Mouse (Mus musculus) embryonic facial prominence, embryonic 15.5 days (tissue): Measurements from ENCODE around the gene Gm20388. TPM values are rescaled to one million over a fixed set of nuclear protein-coding genes. Genes with fewer than 3 reads are reported as not detected.

Source experiments
- ATAC-seq: fragments of 200-750 bp; cut with Nextera tagmentation; 2 replicates; pipeline ENCODE4 v1.8.0; 2017; ENCODE audit warnings: low read depth, moderate TSS enrichment; ENCODE audit not compliant: insufficient number of reproducible peaks, low FRiP score, low TSS enrichment
- H3K27ac ChIP-seq: fragments of 300-500 bp; sonication (generic); replicated peaks from 2 replicates; pipeline ENCODE4 v1.5.1; 2015; ENCODE audit warnings: mild to moderate bottlenecking, inconsistent platforms
- H3K27me3 ChIP-seq: fragments of 300-500 bp; sonication (generic); 2 replicates; pipeline ENCODE4 v1.6.1; 2015; ENCODE audit warnings: inconsistent platforms
- H3K36me3 ChIP-seq: fragments of 300-500 bp; sonication (generic); 2 replicates; pipeline ENCODE4 v1.6.1; 2015; ENCODE audit warnings: mild to moderate bottlenecking, inconsistent platforms
- H3K4me1 ChIP-seq: fragments of 300-500 bp; sonication (generic); 2 replicates; pipeline ENCODE4 v1.6.1; 2015; ENCODE audit warnings: inconsistent platforms
- H3K4me2 ChIP-seq: fragments of 300-500 bp; sonication (generic); replicated peaks from 2 replicates; pipeline ENCODE4 v1.6.1; 2015; ENCODE audit warnings: mild to moderate bottlenecking, inconsistent platforms
- H3K4me3 ChIP-seq: fragments of 300-500 bp; sonication (generic); replicated peaks from 2 replicates; pipeline ENCODE4 v1.5.1; 2015; ENCODE audit warnings: mild to moderate bottlenecking, inconsistent platforms
- H3K9ac ChIP-seq: fragments of 300-500 bp; sonication (generic); 2 replicates; pipeline ENCODE4 v1.6.1; 2015; ENCODE audit warnings: inconsistent platforms
- H3K9me3 ChIP-seq: fragments of 300-500 bp; sonication (generic); replicated peaks from 2 replicates; pipeline ENCODE4 v1.6.1; 2016; ENCODE audit warnings: inconsistent platforms
- WGBS: fragments of 180-500 bp; shearing (Covaris S2); methylation state at CpG from one replicate; pipeline ENCODE4 v1.1.7; 2015; 5-methylcytosine and 5-hydroxymethylcytosine counted together
- polyA plus RNA-seq: library from polyadenylated mRNA; unstranded; fragments of >200 nt; fragmentation: Nextera tagmentation; extraction: Ambion mirVana; gene quantifications from 2 replicates; pipeline ENCODE4 v1.2.1, GENCODE M21; 2015

Gene Gm20388
- polyA plus RNA-seq, 1 experiment from 2014 or later = 8.0 TPM

DNA sequence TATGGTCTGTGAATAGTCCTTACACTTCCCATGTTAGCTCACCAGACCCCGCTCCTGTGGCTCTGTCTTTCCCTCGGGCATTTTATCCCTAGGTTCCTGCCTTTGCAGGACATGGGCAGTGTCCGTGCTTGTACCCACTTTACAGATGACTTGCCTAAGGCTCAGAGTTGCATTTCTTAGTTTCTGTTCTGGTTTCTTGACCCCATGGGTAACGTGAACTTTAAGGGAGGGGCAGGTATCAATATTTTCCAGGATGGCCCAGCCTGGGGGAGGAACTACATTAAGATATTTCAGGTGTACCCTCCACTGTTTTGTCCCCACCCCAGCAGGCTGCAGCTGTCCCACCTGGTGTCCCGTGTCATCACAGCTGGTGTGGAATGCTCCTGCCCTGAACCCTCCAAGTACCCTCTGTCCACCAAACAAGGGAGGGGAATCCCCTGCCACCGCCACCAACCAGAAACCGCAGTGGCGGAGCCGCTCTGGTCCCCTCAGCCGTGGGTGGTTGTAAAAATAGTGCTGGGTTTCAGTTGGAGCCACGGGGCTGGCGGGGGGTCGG, 353.8 kb downstream of the Gm20388 start:
- Histone ChIP-seq H3K9me3 (no peaks in the 10 kb centered on the region), H3K36me3 (no peaks in the 10 kb centered on the region), H3K4me1 (peaks cover 93% of the 10 kb centered on the region), H3K27me3 (no peaks in the 10 kb centered on the region), H3K27ac (peak overlapping the region; percentile 91), H3K4me3 (peak overlapping the region; percentile 10; the same call in 1 of the 2 replicates), H3K4me2 (peak overlapping the region; percentile 47), H3K9ac (no peak overlapping the region)
- ATAC-seq = no peak; the same call in 1 of the 2 replicates
- 22% methylated on average over 13 of the region's 13 CpGs for WGBS

DNA sequence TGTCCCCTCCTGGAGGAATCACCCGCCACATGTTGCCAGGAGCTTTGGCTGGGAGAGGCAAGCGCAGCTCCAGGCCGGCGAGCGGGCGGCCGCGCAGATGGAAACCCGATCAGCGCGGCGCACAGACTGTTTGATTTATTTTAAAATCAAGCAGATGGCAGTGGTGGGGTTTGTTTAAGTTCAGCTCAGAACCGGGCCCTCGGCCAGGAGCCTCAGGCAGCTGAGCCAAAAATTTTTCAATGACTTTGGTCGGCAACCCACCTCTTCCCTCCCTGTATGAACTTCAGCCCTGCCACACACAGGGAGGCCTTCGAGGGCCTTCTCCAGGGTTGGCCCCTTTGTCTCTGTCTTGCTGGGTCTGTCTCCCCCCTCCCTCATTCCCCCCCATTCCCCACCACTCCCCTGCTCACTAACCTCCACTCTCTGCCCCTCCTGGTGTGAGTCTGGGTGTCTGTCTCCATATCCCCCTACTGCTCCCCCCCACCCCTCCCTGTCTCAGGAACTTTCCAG, 354.4 kb downstream of the Gm20388 start:
- WGBS = 2% methylated on average over 16 of the region's 16 CpGs

DNA sequence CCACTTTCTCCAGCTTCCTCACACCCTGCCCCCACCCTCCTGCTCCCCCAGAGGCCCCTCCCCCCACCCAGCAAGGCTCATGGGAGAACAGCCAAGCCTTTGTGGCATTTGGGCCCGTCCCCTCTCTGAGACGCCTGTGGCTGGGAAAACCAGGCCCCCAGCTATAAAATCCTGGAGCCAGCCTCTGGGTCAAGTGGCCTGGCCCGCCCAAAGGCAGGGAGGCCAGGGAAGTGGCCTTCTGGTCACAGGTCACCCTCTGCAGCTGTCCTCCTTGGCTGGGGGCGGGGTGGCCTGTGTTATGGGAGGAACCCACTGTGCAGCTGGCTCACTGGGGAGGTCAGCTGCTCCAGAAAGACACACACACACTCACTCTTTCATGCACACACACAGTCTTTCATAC, 354.8 kb downstream of the Gm20388 start:
- H3K27ac ChIP-seq = peak overlapping the region; percentile 91
- ATAC-seq = peak; percentile 55
- H3K4me3 ChIP-seq = no peak overlapping the region
- H3K36me3 ChIP-seq = no peaks in the 10 kb centered on the region
- H3K9me3 ChIP-seq = no peaks in the 10 kb centered on the region
- H3K27me3 ChIP-seq = no peaks in the 10 kb centered on the region
- H3K9ac ChIP-seq = no peak overlapping the region
- WGBS = 19% methylated on average over 4 of the region's 4 CpGs
- peak overlapping the region; percentile 47 for H3K4me2 ChIP-seq
- peaks cover 95% of the 10 kb centered on the region for H3K4me1 ChIP-seq

More for the DNA sequence above, 354.4 kb downstream of the Gm20388 start:
- Histone ChIP-seq H3K27me3 (no peaks in the 10 kb centered on the region), H3K4me1 (peaks cover 95% of the 10 kb centered on the region), H3K4me3 (peak overlapping the region; percentile 10; the same call in 1 of the 2 replicates), H3K9ac (no peak overlapping the region), H3K9me3 (no peaks in the 10 kb centered on the region), H3K27ac (peak overlapping the region; percentile 91), H3K36me3 (no peaks in the 10 kb centered on the region), H3K4me2 (peak overlapping the region; percentile 47)
- ATAC-seq = peak; percentile 83

DNA sequence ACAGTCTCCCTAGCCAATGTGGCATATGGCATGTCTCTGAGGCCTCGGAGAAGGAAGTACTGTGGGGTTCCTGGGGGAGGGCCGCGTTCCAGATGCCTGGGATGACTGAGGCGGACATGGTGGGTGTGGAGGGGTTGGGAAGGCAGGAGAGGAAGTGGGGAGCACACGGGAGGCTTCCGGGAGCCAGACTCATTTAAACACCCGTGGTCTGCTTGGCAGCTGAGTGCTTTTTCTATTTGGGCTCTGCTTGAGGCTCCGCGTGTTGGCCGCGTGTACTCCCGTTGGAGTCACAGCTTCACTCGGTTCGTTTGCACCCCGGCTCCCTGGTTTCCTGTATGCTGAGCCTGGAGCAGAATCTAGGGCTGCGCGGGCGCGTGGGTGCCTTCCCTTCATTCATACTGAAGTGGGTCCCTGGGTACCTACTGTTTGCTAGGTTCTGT, 357.9 kb downstream of the Gm20388 start:
- Histone ChIP-seq H3K27me3 (no peaks in the 10 kb centered on the region), H3K4me3 (no peak overlapping the region), H3K36me3 (no peaks in the 10 kb centered on the region), H3K4me2 (0 out of 2 replicates have a peak overlapping the region, but pooled peaks have one; percentile 12), H3K9ac (no peak overlapping the region), H3K4me1 (peaks cover 92% of the 10 kb centered on the region), H3K27ac (peak overlapping the region; percentile 81), H3K9me3 (no peaks in the 10 kb centered on the region)
- ATAC-seq = no peak
- WGBS = 32% methylated on average over 19 of the region's 19 CpGs

DNA sequence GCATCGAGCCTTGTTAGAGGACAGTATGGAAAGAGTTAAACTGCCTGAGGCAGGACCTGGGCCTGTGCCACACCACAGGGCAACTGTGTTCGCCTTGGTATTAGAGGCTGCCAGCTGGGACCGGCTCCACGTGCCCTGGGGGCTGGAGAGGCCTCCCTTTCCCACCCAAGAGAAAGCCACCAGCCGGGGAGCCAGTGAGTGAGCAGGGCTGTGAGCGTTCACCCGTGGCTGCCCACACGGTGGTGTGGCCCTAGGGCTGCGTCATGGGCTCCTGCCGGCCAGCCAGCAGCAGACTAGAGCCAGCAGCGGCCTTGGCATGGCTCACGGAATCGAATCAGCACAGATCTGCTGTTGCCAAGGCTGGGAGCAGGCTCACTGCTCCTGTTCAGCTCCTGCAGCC, 359.8 kb downstream of the Gm20388 start:
- Histone ChIP-seq H3K36me3 (no peaks in the 10 kb centered on the region), H3K4me2 (no peak overlapping the region), H3K4me1 (peaks cover 93% of the 10 kb centered on the region), H3K4me3 (no peak overlapping the region), H3K27ac (peak overlapping the region; percentile 39; the same call in 1 of the 2 replicates), H3K27me3 (no peaks in the 10 kb centered on the region), H3K9ac (no peak overlapping the region), H3K9me3 (no peaks in the 10 kb centered on the region)
- 36% methylated on average over 13 of the region's 13 CpGs for WGBS
- peak; percentile 37 for ATAC-seq

DNA sequence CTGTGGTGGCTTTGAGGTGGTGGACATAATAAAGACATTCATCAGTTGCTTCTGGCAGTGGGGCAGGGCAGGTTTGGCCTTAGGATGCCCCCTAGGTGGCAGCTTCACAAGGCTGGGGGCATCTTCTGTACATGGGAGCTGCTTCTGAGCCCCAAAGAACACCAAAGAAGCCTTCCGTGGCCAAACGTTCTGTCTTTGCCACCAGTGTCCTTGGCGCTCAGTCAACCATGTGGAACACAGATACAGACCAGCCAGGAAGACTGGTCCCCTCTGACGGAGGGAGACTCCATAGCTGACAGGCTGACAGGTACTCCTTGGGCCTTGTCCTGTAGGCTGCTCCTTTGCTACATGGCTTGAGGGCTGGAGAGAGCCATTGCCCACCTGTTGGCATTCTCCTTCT, 362.8 kb downstream of the Gm20388 start:
- Histone ChIP-seq H3K27me3 (no peaks in the 10 kb centered on the region), H3K36me3 (no peaks in the 10 kb centered on the region), H3K9me3 (no peaks in the 10 kb centered on the region), H3K4me2 (no peak overlapping the region), H3K27ac (no peak overlapping the region), H3K4me3 (no peak overlapping the region), H3K4me1 (peaks cover 93% of the 10 kb centered on the region), H3K9ac (no peak overlapping the region)
- ATAC-seq = no peak
- 67% methylated on average over 4 of the region's 4 CpGs for WGBS

DNA sequence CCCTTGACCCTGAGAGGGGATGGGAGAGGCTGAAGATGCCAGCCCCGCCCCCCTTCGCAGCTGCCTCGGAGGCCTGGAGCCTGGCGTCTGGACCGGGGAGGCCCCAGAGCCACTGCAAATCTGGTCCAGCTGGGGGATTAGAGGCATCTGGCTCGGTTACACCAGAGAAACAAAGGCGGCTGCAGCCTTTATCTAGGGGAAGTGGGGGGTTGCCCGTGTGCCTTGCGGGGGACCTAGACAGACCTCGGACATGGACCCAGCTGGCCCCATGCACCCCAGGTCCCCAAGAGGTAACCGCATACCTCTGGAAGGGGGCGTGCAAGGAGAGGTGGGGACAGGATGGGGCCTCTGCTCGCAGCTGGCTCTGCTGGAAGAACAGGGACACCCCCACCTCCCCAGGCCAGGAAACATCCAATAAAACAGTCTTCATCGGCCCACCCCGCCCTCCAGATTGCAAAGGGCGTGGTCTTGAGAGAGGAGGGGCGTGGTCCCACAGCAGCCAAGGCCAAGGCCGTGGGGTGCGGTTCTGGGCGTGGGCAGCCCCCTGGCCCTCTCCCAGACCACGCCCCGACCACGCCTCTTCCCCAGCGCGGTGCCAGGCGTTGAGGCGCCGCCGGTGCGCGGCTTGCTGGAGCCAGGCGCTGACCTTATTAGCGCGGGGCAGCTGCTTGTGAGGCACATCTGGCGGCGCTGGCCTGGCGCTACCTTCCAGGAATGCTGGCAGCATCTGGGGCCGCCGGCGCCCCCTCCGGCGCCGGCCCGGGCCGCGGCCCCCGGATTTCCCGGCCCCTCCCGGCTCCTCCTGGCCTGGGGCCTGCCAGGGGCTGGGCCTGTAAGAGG, 365.6 kb downstream of the Gm20388 start:
- Histone ChIP-seq H3K27ac (peak overlapping the region; percentile 95), H3K9ac (0 out of 2 replicates have a peak overlapping the region, but pooled peaks have one; percentile 12), H3K4me3 (peak overlapping the region; percentile 43), H3K9me3 (no peaks in the 10 kb centered on the region), H3K36me3 (no peaks in the 10 kb centered on the region), H3K27me3 (no peaks in the 10 kb centered on the region), H3K4me1 (peaks cover 88% of the 10 kb centered on the region), H3K4me2 (peak overlapping the region; percentile 78)
- ATAC-seq = peak; percentile 89
- WGBS = under 1% methylated on average over 49 of the region's 49 CpGs

DNA sequence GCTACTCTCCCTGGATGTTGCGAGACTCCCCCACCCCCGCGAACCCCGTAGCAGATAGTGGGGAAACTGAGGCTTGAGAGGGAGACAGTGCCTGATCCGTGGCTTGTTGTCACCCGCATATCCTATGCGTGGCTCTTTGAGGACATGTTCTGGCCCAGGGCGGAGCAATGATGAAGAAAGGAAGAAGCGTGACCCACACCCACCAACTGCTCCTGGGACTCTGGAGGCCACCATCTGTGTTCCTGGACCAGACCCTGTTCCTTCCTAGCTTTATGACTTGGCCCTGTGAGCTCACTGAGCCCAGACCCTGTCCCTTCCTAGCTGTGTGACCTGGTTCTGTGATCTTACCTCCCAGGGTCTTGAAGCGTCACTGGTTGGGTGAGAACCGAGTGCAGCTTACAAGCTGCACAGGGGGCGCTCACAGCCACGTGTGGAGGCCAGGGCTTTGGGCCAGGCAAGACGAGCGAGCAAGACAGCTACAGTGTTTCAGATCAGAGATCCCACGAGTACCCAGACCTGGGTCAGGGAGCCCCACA, 366.3 kb downstream of the Gm20388 start:
- peaks cover 88% of the 10 kb centered on the region for H3K4me1 ChIP-seq
- no peaks in the 10 kb centered on the region for H3K27me3 ChIP-seq
- ATAC-seq = 0 out of 2 replicates have a peak, but pooled peaks have one; percentile 1
- no peaks in the 10 kb centered on the region for H3K36me3 ChIP-seq
- H3K9ac ChIP-seq = 0 out of 2 replicates have a peak overlapping the region, but pooled peaks have one; percentile 12
- WGBS = 7% methylated on average over 16 of the region's 16 CpGs
- peak overlapping the region; percentile 95 for H3K27ac ChIP-seq
- H3K9me3 ChIP-seq = no peaks in the 10 kb centered on the region
- peak overlapping the region; percentile 78 for H3K4me2 ChIP-seq
- peak overlapping the region; percentile 43 for H3K4me3 ChIP-seq

DNA sequence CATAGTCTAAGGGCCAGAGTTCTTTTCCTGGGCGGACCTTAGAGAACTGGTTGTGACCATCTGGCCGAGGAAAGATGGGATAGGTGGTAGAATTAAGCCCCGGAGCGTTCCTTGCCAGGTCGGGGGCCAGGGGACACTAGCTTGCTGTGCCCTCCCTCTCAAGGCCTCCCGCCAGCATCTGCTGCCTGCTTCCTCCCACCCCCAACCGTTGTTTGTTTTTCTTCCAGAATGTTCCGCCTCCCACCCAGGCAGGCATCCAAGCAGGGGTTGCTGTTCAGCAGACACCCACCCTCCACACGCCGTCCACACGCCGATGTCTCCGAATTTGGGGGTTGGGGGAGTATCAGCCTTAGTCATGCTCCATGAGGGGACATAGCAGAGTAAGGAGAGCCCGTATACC, 367.4 kb downstream of the Gm20388 start:
- 26% methylated on average over 14 of the region's 14 CpGs for WGBS
- Histone ChIP-seq H3K4me3 (no peak overlapping the region), H3K9ac (no peak overlapping the region), H3K36me3 (no peaks in the 10 kb centered on the region), H3K27me3 (no peaks in the 10 kb centered on the region), H3K4me1 (peaks cover 92% of the 10 kb centered on the region), H3K27ac (peak overlapping the region; percentile 95), H3K9me3 (no peaks in the 10 kb centered on the region), H3K4me2 (peak overlapping the region; percentile 8; the same call in 1 of the 2 replicates)
- ATAC-seq = no peak

DNA sequence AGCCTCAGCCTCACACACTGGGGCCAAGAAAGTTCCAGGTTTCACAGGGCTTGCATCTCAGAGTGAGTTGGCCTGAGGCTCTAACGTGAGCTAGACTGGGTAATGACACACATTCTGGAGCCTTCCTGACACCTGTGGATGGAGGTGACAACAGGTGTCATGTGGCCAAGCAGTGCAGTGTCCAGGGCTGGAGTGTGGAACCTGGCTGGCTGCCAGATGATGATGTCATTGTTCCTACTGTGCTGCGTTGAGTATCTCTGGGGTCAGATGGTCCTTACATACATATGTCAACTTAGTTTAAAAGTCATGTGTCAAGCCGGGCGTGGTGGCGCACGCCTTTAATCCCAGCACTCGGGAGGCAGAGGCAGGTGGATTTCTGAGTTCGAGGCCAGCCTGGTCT, 368.8 kb downstream of the Gm20388 start:
- H3K27ac ChIP-seq = peak overlapping the region; percentile 48
- WGBS = 80% methylated on average over 8 of the region's 8 CpGs
- no peaks in the 10 kb centered on the region for H3K27me3 ChIP-seq
- H3K9ac ChIP-seq = no peak overlapping the region
- no peaks in the 10 kb centered on the region for H3K36me3 ChIP-seq
- H3K4me3 ChIP-seq = no peak overlapping the region
- no peak for ATAC-seq
- H3K9me3 ChIP-seq = no peaks in the 10 kb centered on the region
- no peak overlapping the region for H3K4me2 ChIP-seq
- H3K4me1 ChIP-seq = peaks cover 92% of the 10 kb centered on the region

DNA sequence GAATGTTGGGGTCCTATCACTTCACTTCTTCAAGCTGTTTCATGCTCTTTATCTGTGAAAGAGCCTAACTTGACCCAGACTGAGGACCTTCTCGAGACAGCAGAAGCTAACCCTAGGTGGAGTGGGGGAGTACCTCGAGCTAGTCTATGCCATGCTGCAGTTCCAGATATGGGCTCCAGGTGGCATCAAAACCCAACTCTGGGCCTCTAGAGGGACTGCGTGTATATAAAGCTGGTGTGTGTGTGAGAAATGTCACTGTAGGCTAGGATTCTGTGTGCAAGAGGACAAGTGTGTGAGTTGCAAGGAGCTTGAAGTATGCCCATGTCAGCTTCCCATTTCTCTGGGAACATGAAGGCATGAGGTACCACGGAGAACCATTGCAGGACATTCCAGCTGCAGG, 370.8 kb downstream of the Gm20388 start:
- no peaks in the 10 kb centered on the region for H3K27me3 ChIP-seq
- H3K4me1 ChIP-seq = peaks cover 91% of the 10 kb centered on the region
- no peak overlapping the region for H3K4me2 ChIP-seq
- no peak overlapping the region for H3K4me3 ChIP-seq
- WGBS = 20% methylated on average over 4 of the region's 4 CpGs
- no peak overlapping the region for H3K27ac ChIP-seq
- H3K36me3 ChIP-seq = no peaks in the 10 kb centered on the region
- H3K9me3 ChIP-seq = no peaks in the 10 kb centered on the region
- no peak for ATAC-seq
- no peak overlapping the region for H3K9ac ChIP-seq
